Mouse (Mus musculus) neural tube, embryonic 11.5 days (tissue): ENCODE results near the gene Tgfbr3. TPM values are rescaled to one million over a fixed set of nuclear protein-coding genes. Genes with fewer than 3 reads are reported as not detected.

Experiments
- polyA plus RNA-seq: library from polyadenylated mRNA; unstranded; fragments of >200 nt; fragmentation: Nextera tagmentation; extraction: Ambion mirVana; gene quantifications from 2 replicates; pipeline ENCODE4 v1.2.1, GENCODE M21; 2014

Gene Tgfbr3
- polyA plus RNA-seq, 1 experiment from 2014 or later = 8.2 TPM

Other genes with a start within 250 kb of the Tgfbr3 start
- gene Brdt, start 41.5 kb upstream of the Tgfbr3 start, polyA plus RNA-seq = 1.8 and 2.9 TPM in 2 replicates
- 1.4 and 1.7 TPM in 2 replicates for gene Ephx4, start 113.1 kb upstream of the Tgfbr3 start, polyA plus RNA-seq
- gene Lpcat2b, start 141.9 kb upstream of the Tgfbr3 start, polyA plus RNA-seq = not detected in 2 replicates
- gene Btbd8, start 148.4 kb upstream of the Tgfbr3 start, polyA plus RNA-seq = 7.7 and 7.8 TPM in 2 replicates
- gene Gm42669, start 218.0 kb upstream of the Tgfbr3 start, polyA plus RNA-seq = 0.09 and 0.44 TPM in 2 replicates
- gene 1700028K03Rik, start 245.1 kb upstream of the Tgfbr3 start, polyA plus RNA-seq = 0.09 TPM in 1 of 2 replicates, not detected in the other